Mouse (Mus musculus): ENCODE data around the gene Msi1. TPM values are rescaled to one million over a fixed set of nuclear protein-coding genes. Genes with fewer than 3 reads are reported as not detected.

Msi1 gene
- polyA plus RNA-seq, 1 experiment from 2014 or later = 142 TPM

GRCm38 (mm10) chr5:115408110-115408509 is 21.3 kb upstream of the Msi1 start:
- 41% methylated on average over 9 of the region's 9 CpGs for WGBS
- H3K27ac ChIP-seq = peak overlapping the region; percentile 81
- peak overlapping the region; percentile 7; the same call in 1 of the 2 replicates for H3K4me3 ChIP-seq

GRCm38 (mm10) chr5:115415111-115416085 is 14.0 kb upstream of the Msi1 start:
- DNase-seq (ENCODE audit: extremely low spot score, low spot score) = no peak
- Histone ChIP-seq H3K4me3 (peak overlapping the region; percentile 25; the same call in 1 of the 2 replicates), H3K36me3 (replicated peaks) (0 out of 2 replicates have a peak, but pooled peaks cover 8% of the 10 kb centered on the region), H3K27me3 (ENCODE audit: poor library complexity, severe bottlenecking) (no peaks in the 10 kb centered on the region), H3K4me1 (peaks cover 15% of the 10 kb centered on the region), H3K27ac (peak overlapping the region; percentile 65), H3K9me3 (peaks cover 14% of the 10 kb centered on the region; the same call in 1 of the 2 replicates)
- WGBS = 67% methylated on average over 24 of the region's 24 CpGs

More at GRCm38 (mm10) chr5:115408110-115408509, 21.3 kb upstream of the Msi1 start:
- Histone ChIP-seq H3K27me3 (ENCODE audit: poor library complexity, severe bottlenecking) (0 out of 2 replicates have a peak, but pooled peaks cover 5% of the 10 kb centered on the region), H3K9me3 (no peaks in the 10 kb centered on the region), H3K36me3 (replicated peaks) (no peaks in the 10 kb centered on the region), H3K4me1 (peaks cover 62% of the 10 kb centered on the region)
- no peak for DNase-seq (ENCODE audit: extremely low spot score, low spot score)

GRCm38 (mm10) chr5:115428831-115429358 is 504 bp upstream of the Msi1 start:
- Histone ChIP-seq H3K27ac (peak overlapping the region; percentile 100), H3K36me3 (replicated peaks) (peaks cover 48% of the 10 kb centered on the region), H3K27me3 (ENCODE audit: poor library complexity, severe bottlenecking) (peaks cover 19% of the 10 kb centered on the region), H3K4me3 (peak overlapping the region; percentile 99), H3K4me1 (peaks cover 55% of the 10 kb centered on the region), H3K9me3 (no peaks in the 10 kb centered on the region)
- DNase-seq (ENCODE audit: extremely low spot score, low spot score) = no peak
- 2% methylated on average over 20 of the region's 20 CpGs for WGBS

GRCm38 (mm10) chr5:115430187-115430960 is 975 bp downstream of the Msi1 start:
- no peak for DNase-seq (ENCODE audit: extremely low spot score, low spot score)
- H3K4me1 ChIP-seq = peaks cover 70% of the 10 kb centered on the region

GRCm38 (mm10) chr5:115431061-115431897 is 1.9 kb downstream of the Msi1 start:
- Histone ChIP-seq H3K36me3 (replicated peaks) (peaks cover 66% of the 10 kb centered on the region), H3K9me3 (no peaks in the 10 kb centered on the region), H3K4me3 (peak overlapping the region; percentile 99), H3K27me3 (ENCODE audit: poor library complexity, severe bottlenecking) (peaks cover 19% of the 10 kb centered on the region), H3K4me1 (peaks cover 79% of the 10 kb centered on the region), H3K27ac (peak overlapping the region; percentile 100)
- DNase-seq (ENCODE audit: extremely low spot score, low spot score) = peak; percentile 62
- 1% methylated on average over 14 of the region's 14 CpGs for WGBS

More at GRCm38 (mm10) chr5:115430187-115430960, 975 bp downstream of the Msi1 start:
- Histone ChIP-seq H3K4me3 (peak overlapping the region; percentile 99), H3K27ac (peak overlapping the region; percentile 100), H3K27me3 (ENCODE audit: poor library complexity, severe bottlenecking) (peaks cover 19% of the 10 kb centered on the region), H3K9me3 (no peaks in the 10 kb centered on the region), H3K36me3 (replicated peaks) (peaks cover 57% of the 10 kb centered on the region)
- under 1% methylated on average over 63 of the region's 73 CpGs for WGBS

GRCm38 (mm10) chr5:115431898-115432259 is 2.5 kb downstream of the Msi1 start:
- peaks cover 70% of the 10 kb centered on the region for H3K36me3 ChIP-seq (replicated peaks)
- WGBS = 13% methylated on average over 7 of the region's 7 CpGs
- no peak for DNase-seq (ENCODE audit: extremely low spot score, low spot score)
- peaks cover 19% of the 10 kb centered on the region for H3K27me3 ChIP-seq (ENCODE audit: poor library complexity, severe bottlenecking)
- H3K9me3 ChIP-seq = no peaks in the 10 kb centered on the region
- peaks cover 84% of the 10 kb centered on the region for H3K4me1 ChIP-seq
- H3K27ac ChIP-seq = peak overlapping the region; percentile 100
- H3K4me3 ChIP-seq = peak overlapping the region; percentile 99

GRCm38 (mm10) chr5:115432395-115432794 is 3.0 kb downstream of the Msi1 start:
- no peak for DNase-seq (ENCODE audit: extremely low spot score, low spot score)
- Histone ChIP-seq H3K4me3 (peak overlapping the region; percentile 99), H3K4me1 (peaks cover 84% of the 10 kb centered on the region), H3K9me3 (no peaks in the 10 kb centered on the region), H3K36me3 (replicated peaks) (peaks cover 70% of the 10 kb centered on the region), H3K27ac (peak overlapping the region; percentile 100), H3K27me3 (ENCODE audit: poor library complexity, severe bottlenecking) (peaks cover 13% of the 10 kb centered on the region)
- 69% methylated on average over 11 of the region's 11 CpGs for WGBS

- H3K4me3 ChIP-seq = peak overlapping the region; percentile 99
- peaks cover 13% of the 10 kb centered on the region for H3K27me3 ChIP-seq (ENCODE audit: poor library complexity, severe bottlenecking)
- H3K36me3 ChIP-seq (replicated peaks) = peaks cover 78% of the 10 kb centered on the region
- H3K9me3 ChIP-seq = no peaks in the 10 kb centered on the region
- H3K27ac ChIP-seq = peak overlapping the region; percentile 100
- peaks cover 84% of the 10 kb centered on the region for H3K4me1 ChIP-seq
- 75% methylated on average over 8 of the region's 8 CpGs for WGBS
- no peak for DNase-seq (ENCODE audit: extremely low spot score, low spot score)
These were observed 3.8 kb downstream of the Msi1 start for GRCm38 (mm10) chr5:115433191-115433590.

GRCm38 (mm10) chr5:115434280-115434852 is 5.0 kb downstream of the Msi1 start:
- Histone ChIP-seq H3K36me3 (replicated peaks) (peaks cover 90% of the 10 kb centered on the region), H3K27me3 (ENCODE audit: poor library complexity, severe bottlenecking) (peaks cover 7% of the 10 kb centered on the region), H3K9me3 (no peaks in the 10 kb centered on the region), H3K4me1 (peaks cover 84% of the 10 kb centered on the region), H3K4me3 (peak overlapping the region; percentile 99), H3K27ac (peak overlapping the region; percentile 100)
- no peak for DNase-seq (ENCODE audit: extremely low spot score, low spot score)
- 29% methylated on average over 11 of the region's 11 CpGs for WGBS

GRCm38 (mm10) chr5:115434853-115435754 is 5.7 kb downstream of the Msi1 start:
- Histone ChIP-seq H3K27me3 (ENCODE audit: poor library complexity, severe bottlenecking) (peaks cover 4% of the 10 kb centered on the region), H3K36me3 (replicated peaks) (peaks cover 97% of the 10 kb centered on the region), H3K27ac (peak overlapping the region; percentile 100), H3K4me3 (peak overlapping the region; percentile 99), H3K9me3 (no peaks in the 10 kb centered on the region), H3K4me1 (peaks cover 92% of the 10 kb centered on the region)
- no peak for DNase-seq (ENCODE audit: extremely low spot score, low spot score)
- 18% methylated on average over 15 of the region's 15 CpGs for WGBS

Measured in forebrain, embryonic 10.5 days (tissue).